Mouse (Mus musculus) cerebellum, adult 9-11 months (tissue): Measurements from ENCODE around the gene Trappc2l.
"Not testable (repeated sequence)": the region's sequence is repeated elsewhere in the genome, so short reads cannot be mapped to it uniquely, and the experiment has no call there.

Experiments
- DNase-seq: peaks from one replicate; pipeline ENCODE4 v3.0.0; 2022

The Trappc2l gene

DNA sequence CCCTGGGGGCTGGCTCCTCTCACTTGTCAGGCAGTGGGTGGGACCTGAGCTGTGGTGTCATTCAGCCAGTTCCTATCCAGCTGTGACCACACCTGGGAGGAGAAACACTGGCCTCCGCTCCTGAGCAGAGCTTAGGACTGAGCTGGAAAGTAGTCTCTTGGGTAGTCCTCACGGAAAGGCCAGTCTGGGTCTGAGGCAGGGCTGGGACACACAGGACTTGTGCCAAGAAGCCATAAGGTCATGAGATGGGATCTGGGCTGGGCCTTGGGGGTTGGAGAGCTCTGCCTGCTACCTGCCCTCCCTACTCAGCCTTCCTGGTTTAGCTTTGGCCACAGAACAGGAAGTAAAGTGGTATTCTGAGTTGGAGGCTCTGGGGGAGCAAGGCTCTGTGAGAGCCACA, 15.5 kb downstream of the Trappc2l start:
- DNase-seq: no peak

DNA sequence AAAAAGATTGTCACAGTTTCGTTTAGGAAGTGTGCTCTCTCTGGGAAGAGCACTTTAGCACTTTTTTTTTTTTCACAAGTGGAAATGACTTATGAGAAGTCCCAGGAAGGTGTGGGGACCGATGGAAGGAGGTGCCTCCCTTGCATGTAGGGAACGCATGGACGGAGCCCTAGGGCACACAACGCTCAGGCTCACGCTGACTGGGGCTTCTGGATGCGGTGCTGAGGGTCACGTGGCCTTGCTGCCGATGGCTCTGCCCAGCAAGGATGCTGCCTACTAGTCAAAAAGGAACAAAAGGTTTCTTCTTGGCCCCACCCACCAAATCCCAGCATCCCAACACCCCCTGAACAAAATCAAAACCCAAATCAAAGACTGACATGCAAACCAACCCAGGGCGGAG, 17.9 kb downstream of the Trappc2l start:
- DNase-seq: no peak

DNA sequence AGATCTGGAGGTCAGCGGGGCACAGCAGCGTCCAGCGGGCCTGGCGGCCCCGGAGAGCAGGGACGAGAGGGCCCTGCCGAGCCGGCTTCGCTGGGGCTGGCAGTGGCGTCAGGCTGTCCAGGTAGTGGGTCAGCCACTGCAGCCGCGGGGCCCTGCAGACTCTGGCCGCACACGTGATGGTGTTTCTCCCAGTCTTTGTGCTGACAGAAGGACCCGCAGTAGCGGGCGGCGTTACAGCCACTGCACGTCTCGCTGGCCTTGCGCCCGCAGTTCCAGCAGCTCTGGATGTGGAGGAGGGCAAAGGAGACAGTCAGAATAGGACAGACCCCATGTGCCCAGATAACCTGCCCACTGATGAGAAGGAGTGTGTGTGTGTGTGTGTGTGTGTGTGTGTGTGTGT, 19.3 kb downstream of the Trappc2l start:
- no peak for DNase-seq

DNA sequence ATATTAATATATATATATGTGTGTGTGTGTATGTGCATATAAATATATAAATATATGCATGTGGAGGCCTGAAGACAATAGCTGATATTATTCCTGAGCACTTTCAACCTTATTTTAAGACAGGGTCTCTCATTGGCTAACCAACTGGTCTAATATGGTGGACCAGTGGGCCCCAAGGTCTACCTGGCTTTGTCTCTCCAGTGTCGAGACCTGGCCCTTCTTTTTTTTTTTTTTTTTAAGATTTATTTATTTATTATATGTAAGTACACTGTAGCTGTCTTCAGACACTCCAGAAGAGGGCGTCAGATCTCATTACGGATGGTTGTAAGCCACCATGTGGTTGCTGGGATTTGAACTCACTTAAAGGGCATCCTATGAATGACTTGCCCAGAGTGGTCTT, 20.7 kb downstream of the Trappc2l start:
- not testable (repeated sequence) for DNase-seq

DNA sequence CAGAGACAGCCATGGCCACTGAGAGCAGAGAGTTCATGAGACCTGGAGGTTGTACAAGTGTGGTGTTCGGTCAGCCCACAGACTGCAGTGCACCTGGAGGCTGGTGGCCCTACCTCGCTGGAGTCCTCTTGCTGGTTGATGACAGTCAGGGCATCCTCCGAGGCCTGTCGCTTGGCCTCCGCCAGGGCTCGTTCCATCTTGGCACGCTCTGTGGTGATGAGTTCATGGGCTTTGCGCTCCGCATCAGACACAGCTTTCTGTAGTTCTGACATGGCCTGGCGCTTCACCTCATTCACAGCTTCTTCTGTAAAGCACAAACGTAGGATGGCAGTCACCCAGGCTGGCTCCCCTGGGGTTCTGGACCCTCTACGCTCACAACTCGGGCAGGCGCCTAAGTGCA, 21.8 kb downstream of the Trappc2l start:
- peak; percentile 64 for DNase-seq

DNA sequence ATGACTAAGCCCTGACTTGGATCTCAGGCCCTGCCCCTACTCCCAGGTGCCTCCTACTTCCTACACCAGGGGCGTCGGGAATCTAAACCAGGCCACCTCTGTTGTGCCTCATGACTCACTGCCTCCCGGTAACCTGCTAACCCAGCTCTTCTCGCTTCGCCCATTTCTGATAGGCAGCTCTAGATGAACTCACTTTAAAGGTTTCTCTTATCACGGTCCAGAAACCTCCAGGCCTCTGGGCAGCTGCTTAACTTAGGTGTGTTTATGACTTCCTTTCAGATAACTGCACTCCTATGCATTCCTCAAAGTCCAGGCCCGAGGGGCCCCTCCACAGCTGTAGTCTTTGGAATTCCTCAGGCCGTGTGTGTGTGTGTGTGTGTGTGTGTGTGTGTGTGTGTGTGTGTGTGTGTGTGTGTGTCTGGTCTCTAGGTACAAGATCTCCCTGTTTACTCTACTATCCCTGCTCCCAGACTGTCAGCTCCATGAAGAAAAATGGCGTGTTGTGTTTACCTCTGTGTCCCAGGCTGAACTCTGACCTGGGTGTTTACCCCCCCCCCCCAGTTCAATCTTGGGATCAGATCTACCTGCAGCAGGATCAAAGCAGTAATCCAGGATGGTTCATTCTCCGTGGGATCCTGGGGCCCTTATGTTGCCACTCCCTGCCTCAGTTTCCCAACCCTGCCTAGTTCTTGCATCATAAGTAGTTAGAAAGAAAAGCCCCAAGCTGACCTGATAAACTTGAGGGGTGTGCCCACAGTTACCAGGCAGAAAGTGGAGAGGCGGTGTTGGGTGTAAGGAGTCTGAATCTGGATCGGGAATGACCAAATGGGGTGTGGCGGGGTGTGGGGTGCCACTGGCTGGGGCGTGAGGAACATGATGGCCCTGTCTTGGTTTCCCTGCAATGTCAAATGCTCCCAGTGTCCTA, 24.7 kb downstream of the Trappc2l start:
- no peak for DNase-seq

DNA sequence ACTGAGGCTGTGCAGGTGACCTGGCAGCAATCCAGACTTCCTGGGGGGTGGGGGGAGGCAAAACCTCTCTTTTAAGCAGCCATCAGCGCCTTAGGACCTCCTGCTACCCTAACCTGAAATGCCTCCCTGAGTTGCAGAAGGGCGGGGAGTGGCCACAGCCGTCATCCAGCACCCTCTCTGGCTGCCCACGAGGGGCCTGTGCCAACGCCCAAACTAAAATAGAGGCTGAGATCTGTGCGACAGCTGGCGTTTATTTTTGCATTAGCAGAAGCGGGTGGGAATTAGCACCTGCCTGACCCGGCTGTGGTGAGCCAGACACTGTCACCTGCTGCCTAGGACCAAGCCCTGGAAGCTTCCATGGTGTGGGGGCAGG, 25.3 kb downstream of the Trappc2l start:
- DNase-seq: no peak

DNA sequence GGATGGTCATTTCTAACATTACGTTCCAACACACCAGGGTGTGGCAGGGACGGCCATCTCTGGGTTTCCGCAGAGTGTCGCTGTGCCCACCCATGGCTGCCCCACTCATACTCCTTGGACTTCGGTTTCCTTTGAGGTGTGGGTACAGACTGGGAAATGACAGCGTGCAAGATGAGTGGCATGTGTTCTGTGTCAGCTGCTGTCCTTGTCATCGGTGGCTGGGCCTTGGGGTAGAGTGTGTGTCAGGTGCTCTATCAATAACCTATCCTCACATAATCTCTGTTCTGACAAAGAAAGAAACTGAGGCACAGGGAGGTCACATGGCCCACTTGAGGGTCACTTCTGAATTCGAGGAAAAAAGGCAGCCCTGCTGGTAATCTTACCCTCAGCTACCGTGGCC, 25.8 kb downstream of the Trappc2l start:
- no peak for DNase-seq

DNA sequence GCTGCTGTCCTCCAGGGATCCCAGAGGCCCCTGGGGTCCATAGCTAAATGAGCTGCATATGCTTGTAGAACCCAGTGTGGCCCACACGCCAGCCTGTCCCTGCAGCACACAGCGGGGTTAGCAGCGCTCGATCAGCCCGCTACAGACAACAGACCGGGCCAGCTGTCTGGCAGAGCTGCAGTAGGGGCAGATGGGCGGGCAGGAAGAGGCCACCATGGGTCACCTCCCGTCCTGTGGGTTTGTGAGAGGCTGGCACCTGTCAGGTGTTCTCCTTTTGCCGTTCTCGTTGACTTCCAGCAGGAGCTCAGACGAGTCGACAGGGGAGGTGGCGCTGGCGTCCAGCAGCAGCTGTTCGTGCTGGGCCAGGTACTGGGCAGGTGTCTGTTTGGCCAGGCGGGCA, 27.2 kb downstream of the Trappc2l start:
- DNase-seq: peak; percentile 77

DNA sequence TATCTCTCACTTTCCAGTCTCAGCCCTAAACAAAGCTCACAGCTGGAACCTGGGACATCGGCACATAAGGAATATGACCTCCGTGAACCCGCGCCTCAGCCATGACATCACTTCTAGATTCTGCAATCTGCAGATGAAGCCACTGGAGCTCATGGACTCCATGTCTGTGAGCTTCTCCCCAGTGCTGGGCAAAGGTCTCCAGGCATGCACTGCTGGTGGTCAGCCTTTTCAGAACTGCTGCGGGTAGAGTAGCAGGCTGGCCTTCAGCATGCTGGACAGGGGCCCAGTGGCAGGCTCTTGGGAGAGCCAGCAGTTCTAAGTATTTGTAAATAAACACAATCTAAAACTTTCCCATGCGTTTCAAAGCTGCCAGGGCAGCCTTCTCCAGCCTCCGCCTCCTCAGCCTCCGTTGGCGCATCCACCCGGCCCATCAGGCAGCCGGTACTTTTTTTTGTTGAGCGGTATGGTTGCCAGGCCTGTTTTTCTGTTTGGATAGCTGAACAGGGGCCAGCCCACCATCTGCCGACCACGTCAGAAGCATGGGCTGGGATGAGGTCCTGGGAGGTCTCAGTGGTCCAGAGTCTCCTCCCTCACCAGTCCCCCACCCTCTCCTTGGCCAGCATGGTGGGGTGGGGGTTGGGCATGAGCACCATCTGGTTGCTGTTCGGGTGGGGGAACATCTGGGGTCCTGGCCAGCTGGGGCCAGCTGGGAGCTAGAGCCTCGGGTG, 28.2 kb downstream of the Trappc2l start:
- peak; percentile 81 for DNase-seq

DNA sequence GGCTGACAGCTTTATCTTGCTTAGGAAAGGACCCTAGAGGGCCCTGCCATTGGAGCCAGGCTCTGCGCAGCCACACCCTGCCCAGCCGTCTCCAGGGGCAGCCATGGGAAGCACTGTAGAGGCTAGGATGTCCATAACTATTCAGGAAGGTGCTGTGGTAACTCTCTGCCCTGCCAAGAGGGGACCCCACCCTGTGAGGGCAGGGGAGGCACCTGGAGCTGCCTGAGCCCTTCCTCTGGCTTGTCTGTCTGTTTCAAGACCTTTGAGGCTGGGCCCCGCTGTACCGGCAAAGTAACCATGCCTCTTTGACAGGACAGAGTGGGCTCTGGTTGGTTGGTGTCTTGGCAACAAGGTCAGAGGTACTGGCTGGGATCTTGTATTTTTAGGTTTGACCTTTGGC, 29.4 kb downstream of the Trappc2l start:
- no peak for DNase-seq

DNA sequence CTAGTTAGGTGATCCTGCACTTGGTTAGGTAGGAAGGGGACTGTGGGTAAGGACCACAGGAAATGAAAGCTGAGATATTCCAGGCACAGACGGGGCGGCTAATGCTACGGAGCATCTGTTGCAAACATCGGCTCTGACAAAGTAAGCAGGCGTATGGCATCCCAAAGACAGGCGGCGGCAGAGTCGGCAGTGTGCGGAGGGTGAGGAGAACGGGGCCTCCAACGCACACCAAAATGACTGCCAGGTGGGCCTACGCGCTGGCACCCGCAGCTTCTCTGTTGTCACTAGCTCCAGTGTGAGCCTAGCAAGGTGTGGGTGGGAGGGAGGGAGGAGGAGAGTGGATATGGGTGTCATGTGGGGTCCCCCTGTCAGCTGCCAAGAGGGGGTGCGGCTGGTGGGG, 30.0 kb downstream of the Trappc2l start:
- no peak for DNase-seq

DNA sequence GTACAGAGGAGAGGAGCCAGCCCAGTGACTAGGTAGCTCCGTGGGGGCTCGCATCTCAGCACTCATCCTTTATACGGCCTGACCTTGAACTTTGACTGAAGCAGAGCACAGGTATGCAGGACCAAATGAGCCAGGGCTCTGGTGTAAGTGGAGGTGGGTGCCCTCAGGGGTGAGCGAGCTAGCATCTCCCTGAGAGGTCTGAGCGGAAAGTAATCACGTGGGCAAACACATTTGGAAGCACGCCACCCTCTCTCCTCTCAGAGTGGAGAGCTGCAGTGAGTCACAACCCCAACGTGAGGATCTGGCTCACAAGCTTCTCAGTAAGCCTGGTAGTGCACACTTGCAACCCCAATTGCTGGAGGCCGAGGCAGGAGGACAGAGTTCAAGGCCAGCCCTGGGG, 30.6 kb downstream of the Trappc2l start:
- no peak for DNase-seq

DNA sequence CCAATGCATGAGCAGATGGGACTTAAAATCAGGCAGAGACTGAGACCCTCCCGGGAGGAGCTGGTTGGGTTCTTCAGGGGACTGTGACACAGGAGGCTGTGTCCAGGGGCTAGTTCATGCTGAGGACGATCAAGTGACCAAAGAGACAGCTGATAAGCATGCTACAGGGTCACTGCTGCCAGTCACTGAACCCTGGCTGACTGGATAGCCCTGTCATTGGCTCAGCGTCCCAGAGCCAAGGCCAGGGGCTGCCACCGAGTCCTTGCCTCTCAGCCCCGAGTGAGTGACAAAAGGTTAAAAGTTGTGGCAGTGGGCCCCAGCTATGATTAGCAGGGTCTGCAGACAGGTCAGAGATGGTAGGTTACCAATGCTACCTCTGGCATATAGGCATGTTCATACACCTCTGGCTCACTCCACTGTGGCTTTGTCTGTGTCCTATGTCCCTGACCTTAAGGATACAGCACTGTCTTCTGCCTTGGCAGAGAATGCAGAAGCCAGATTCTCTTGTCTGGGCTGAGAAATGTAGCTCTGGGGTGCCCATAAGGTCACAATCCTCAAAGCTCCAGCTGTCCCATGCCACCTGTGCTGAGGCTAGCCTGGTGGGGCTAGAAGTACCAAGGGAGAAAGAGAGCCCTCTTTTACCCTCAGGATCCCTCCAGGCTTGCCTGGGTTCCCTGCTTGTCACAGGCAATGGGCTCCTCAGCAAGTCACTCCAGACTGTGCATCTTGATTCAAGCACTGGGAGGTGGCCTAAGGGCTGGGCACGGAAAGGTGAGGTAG, 32.9 kb downstream of the Trappc2l start:
- no peak for DNase-seq

DNA sequence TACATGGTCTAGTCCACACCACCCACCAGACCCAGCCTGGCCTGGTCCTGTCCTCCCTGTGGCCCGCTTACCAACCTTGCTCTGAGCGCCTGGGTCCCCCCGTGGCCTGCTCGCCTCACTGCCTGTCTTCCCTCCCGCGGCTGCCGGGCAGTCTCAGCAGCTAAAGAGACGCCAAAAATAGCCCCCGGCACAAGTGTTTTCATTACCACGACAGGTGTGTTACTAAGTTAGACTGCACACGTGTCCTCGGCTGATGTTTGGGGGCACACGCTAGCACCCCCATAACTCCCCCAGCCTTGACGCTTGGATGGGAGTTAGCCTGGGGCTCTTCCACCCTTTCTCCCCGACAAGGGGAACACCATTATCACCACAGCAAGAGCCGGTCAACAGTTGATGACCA, 34.9 kb downstream of the Trappc2l start:
- no peak for DNase-seq

DNA sequence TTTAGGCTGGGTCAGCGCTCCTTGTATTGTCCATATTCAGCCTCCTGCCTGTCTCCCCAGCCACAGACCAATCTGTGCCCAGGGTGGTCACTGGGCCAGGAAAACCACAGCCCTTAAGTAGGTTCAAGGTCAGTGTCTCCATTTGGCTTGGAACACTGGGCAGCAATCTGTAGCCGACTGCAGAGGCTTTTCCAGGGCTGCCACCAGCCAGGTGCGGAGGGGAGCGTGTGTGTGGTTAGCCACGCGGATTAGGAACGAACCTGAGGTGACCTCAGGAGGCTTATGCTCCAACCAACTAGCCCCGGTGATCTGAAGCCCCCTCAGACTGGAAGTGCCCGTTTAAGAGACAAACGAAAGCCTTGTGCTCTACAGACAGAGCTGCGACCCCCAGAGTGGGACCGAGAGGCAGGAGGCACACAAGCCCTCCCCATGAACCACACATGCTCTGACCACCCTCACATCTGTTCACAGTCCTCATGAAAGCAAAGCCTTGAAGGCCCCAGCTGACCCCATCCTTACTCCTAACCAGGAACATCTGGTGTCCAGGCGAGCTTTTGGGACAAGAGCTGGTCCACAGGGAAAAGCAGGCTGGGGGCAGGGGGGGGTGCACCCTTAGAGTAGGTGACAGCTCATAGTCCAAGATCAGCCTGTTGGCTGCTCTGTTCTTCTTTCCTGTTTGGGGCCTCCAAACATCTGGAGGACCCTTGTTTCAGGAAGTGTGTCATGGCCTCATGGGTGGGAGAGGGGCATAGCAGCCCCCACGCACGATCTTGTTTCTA, 36.9 kb downstream of the Trappc2l start:
- DNase-seq: no peak

DNA sequence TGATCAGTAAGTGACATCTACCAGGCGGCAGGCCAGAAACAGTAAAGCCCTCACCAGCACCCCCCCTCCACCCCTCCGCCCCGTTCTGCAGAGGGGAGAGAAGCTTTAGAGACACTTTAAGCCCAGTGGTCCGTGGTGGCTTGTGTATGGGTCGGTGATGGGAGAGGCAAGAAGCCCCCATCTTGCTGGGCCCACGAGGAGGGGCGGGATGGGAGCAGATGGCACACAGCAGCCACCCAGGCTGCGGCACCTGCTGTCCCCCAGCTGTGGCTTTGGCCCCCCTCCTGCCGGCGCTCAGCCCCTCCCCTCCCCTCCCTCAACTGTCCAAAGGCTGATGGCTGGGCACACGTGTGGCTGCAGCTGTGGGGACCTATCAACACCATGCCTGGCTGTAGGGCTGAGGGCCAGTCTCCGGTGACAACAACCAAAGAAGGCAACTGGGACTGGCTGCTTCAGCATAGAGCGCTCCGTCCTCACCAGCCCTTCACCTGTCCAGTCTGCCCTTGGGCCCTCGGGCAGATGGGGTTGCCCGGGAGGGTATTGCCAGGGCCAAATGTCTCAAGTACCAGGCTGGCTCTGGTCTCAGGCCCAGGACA, 40.0 kb downstream of the Trappc2l start:
- DNase-seq: no peak

DNA sequence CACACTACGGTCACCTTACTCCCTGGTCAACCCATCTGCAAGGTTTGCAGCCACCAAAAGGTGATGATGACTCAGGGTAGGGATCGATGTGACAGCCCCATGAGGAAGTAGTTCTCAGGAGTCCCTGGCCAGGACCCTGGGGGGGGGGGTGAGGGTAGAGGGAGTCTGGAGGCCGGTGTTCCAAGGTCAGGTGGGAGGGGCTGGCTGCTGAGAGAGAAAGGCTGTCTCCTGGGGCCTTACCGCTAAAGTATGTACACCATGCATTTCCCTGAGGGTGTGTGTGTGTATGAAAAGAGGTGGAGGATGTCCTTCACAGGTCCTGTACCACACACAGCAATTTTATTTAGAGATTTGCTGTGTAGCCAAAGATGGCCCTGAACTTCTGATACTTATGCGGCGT, 41.2 kb downstream of the Trappc2l start:
- DNase-seq: no peak

DNA sequence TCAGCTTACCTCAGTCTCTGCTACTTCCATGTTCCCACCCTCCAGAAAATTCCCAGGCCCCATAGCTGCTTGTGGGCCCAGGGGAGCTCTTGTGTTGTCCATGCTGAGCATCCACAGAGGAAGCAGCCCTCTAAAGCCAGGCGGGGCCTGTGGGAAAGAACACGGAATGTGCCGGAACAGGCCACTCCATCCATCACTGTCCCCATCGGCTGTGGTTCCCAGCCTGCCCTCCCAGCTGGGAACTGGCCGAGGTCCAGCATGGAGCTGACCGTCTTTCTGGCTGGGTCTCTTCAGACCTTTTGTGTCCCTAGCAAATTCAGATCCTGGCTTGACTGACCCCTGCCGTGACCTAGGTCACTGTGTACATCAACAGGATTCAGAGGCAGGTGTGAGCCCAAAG, 43.3 kb downstream of the Trappc2l start:
- DNase-seq: no peak

DNA sequence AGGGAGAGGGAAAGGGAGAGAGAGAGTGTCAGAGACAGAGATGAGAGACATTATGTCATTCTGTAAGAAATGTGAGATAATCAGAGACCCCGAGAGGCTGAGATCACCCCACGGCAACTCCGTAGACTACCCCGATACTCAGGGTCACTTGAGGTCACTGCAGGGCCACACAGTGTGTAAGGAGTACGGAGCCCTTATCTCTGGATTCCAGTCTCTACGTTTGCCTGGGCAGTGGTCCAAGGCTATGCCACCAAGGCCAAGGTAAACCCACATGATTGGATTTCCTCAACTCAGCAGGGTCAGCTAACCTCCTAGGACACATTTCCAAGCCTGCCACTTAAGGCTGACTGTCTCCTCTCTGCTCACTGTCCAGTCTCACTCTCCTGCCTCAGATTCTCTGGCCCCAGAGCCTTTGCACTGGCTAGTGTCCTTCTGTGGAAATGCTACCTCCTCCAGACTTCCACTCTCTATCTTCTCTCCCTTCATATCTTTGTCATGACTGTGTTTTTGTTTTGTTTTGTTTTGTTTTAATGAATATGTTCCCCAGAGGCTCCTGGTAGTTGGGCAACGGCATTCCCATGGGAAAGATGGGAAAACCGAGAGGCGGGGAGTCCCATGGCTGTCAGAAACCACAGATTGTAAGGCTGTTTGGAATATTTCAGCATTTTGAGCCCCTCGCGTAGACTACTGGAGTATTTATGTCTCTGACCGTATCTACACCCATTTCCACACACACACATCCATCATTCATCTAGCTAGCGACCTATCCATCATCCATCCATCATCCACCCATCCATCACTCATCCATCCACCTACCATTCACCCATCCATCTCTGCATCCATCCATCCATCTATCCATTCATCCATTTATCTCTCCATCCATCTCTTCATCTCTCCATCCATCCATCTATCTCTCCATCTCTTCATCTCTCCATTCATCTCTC, 44.9 kb downstream of the Trappc2l start:
- peak; percentile 51 for DNase-seq

DNA sequence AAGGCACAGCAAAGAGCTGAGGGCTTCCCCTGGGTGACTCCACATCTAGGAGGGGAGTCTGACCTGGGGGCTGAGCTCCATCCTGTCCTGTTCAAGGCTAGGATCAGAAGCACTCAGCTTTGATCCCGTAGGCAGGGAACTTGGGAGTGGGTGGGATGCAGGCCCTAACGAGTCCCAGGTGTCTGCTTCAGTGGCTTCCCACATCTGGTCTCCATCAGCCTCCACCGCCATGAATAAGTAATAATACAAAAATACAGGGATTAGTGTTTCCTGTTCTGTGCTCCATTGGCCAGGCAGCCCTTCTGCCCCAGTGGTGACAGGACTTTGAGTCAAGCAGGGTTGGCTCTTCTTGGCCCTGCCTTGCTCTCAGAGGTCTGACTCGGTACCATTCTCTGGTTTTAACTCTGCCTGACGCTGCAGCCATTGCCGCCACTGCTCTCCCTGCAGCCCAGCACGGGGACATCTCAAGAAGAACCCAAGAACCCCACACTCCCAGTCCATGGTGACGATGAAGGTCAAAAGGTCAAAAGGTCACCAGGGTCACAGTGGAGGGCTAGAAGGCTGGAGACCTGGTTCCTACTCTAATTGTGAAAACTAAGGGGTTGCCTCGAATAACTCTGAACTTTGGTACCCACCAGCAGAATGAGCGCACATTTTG, 46.8 kb downstream of the Trappc2l start:
- DNase-seq: no peak
